8 mouse cellular contexts compared by ENCODE assay signal in genomic region chr8:95951794-95952193, GRCm38 (mm10).
DNase-seq lines count a peak whose midpoint lies in the region; ATAC-seq lines count a peak whose summit lies in the region.

No protein-coding gene starts in this region.

- H3K9ac ChIP-seq in hindbrain, embryonic 14.5 days: no peak overlapping the region

- peak overlapping the region; percentile 25 for H3K4me3 ChIP-seq in hindbrain, embryonic 14.5 days (replicated peaks; ENCODE audit: low read length)

- no peak overlapping the region for H3K27ac ChIP-seq in hindbrain, embryonic 14.5 days

- ATAC-seq in hindbrain, embryonic 14.5 days (ENCODE audit: low FRiP score): peak; percentile 65
- no peak for ATAC-seq in activated CD4-positive, CD25-positive, alpha-beta regulatory T cell, adult 4 months

- peak; percentile 86 for DNase-seq in ZHBTc4 (ENCODE audit: low read depth, low spot score)
- peak; percentile 4 for DNase-seq in cerebellum, adult 9-11 months
- peak; percentile 45 to 74 for DNase-seq in frontal cortex, postnatal 10 days (ENCODE audit: low spot score in 2 of 2)
- peak; percentile 89 for DNase-seq in hindbrain, embryonic 14.5 days (ENCODE audit: low spot score)
- peak; percentile 42 to 79 for DNase-seq in layer of hippocampus, postnatal 25 days (ENCODE audit: extremely low spot score in 1 of 2, low spot score in 1 of 2)
- peak; percentile 76 for DNase-seq in lung, postnatal 10 days
- DNase-seq in retina, postnatal 7 days (ENCODE audit: low read depth, low spot score): peak; percentile 57

- H3K27me3 ChIP-seq in hindbrain, embryonic 14.5 days (ENCODE audit: control insufficient read depth, insufficient read depth, low read length): no peaks in the 10 kb centered on the region

- peak overlapping the region; percentile 56 for H3K4me2 ChIP-seq in hindbrain, embryonic 14.5 days (replicated peaks)

- H3K4me1 ChIP-seq in hindbrain, embryonic 14.5 days (replicated peaks; ENCODE audit: control insufficient read depth, insufficient read depth, low read length): no peaks in the 10 kb centered on the region

- no peaks in the 10 kb centered on the region for H3K9me3 ChIP-seq in hindbrain, embryonic 14.5 days (ENCODE audit: control insufficient read depth, low read length)

- 4% methylated on average over 17 of the region's 17 CpGs for WGBS in hindbrain, embryonic 14.5 days

- no peaks in the 10 kb centered on the region for H3K36me3 ChIP-seq in hindbrain, embryonic 14.5 days (replicated peaks; ENCODE audit: control insufficient read depth, insufficient read depth)

Comparison
In these comparisons a context has a peak if more than half of its experiments do, and no peak if none do; other contexts are left out.
1. DNase-seq: peak in every context shown above with its lines; median percentile 89 in hindbrain, embryonic 14.5 days; 86 in ZHBTc4; 76 in lung, postnatal 10 days; 60 in layer of hippocampus, postnatal 25 days; 60 in frontal cortex, postnatal 10 days; 57 in retina, postnatal 7 days; 4 in cerebellum, adult 9-11 months.